Comparison of ENCODE assay signal across 8 mouse cellular contexts in the genomic region with DNA sequence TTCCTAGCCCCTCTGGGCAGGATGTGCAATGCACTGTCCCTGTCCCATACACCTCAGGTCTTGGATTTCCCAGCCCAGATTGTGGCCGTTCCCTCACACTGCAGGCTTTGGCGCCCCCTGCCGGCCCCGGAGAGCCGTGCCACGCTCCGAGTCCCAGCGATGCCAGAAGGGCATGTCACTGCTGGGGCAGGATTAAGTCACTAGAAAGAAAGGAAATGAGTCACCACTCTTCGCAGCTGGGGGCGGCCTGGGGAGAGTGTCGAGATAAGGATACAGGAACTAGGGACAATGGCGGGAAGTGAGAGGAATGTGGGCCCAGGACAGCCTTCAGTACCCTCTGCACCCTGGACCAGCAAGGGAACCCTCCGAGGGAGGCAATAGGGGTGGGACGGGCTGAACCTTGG. TPM values are rescaled to one million over a fixed set of nuclear protein-coding genes. Genes with fewer than 3 reads are reported as not detected.
DNase-seq lines count a peak whose midpoint lies in the region; ATAC-seq and TF ChIP-seq lines count a peak whose summit lies in the region.

No protein-coding gene starts in this region.

- no peak overlapping the region for H3K4me2 ChIP-seq in heart, embryonic 12.5 days
- H3K4me2 ChIP-seq in kidney, postnatal 0 days (ENCODE audit: low read length): no peak overlapping the region

- 8% methylated on average over 14 of the region's 14 CpGs for WGBS in heart, embryonic 12.5 days
- 8% methylated on average over 14 of the region's 14 CpGs for WGBS in kidney, postnatal 0 days
- 9% methylated on average over 14 of the region's 14 CpGs for WGBS in liver, adult 2 months

- H3K36me3 ChIP-seq in heart, embryonic 12.5 days: no peaks in the 10 kb centered on the region
- no peaks in the 10 kb centered on the region for H3K36me3 ChIP-seq in kidney, postnatal 0 days (ENCODE audit: insufficient read depth, low read length)
- H3K36me3 ChIP-seq in liver, adult 2 months (ENCODE audit: control insufficient read depth, insufficient read depth, low read length): no peaks in the 10 kb centered on the region

- H3K27me3 ChIP-seq in heart, embryonic 12.5 days (replicated peaks): no peaks in the 10 kb centered on the region
- H3K27me3 ChIP-seq in kidney, postnatal 0 days (ENCODE audit: insufficient read depth, low read length): no peaks in the 10 kb centered on the region
- H3K27me3 ChIP-seq in liver, adult 2 months (ENCODE audit: control insufficient read depth, insufficient read depth, low read length): no peaks in the 10 kb centered on the region

- no peak overlapping the region for H3K4me3 ChIP-seq in bone marrow macrophage, adult 2 months (ENCODE audit: insufficient read depth, low read length)
- no peak overlapping the region for H3K4me3 ChIP-seq in embryonic fibroblast, embryonic 13.5 days (ENCODE audit: insufficient read depth, low read length)
- H3K4me3 ChIP-seq in heart, embryonic 12.5 days: no peak overlapping the region
- no peak overlapping the region for H3K4me3 ChIP-seq in kidney, postnatal 0 days (replicated peaks; ENCODE audit: low read depth, low read length)
- no peak overlapping the region for H3K4me3 ChIP-seq in liver, adult 2 months (ENCODE audit: insufficient read depth, low read depth, low read length)

- DNase-seq in B cell, adult 2 months: peak; percentile 95
- DNase-seq in kidney, postnatal 0 days (ENCODE audit: low spot score): peak; percentile 95
- DNase-seq in liver, adult 2 months (ENCODE audit: extremely low read depth, low read depth, low spot score): peak; percentile 40
- peak; percentile 75 to 78 for DNase-seq in spleen, postnatal 36 days (ENCODE audit: low spot score in 2 of 2)

- H3K9ac ChIP-seq in heart, embryonic 12.5 days: 0 out of 2 replicates have a peak overlapping the region, but pooled peaks have one; percentile 4
- H3K9ac ChIP-seq in kidney, postnatal 0 days (ENCODE audit: low read depth, low read length): no peak overlapping the region
- H3K9ac ChIP-seq in liver, adult 2 months (ENCODE audit: low read depth, low read length): no peak overlapping the region

- peak; percentile 84 for TF ChIP-seq CTCF in bone marrow macrophage, adult 2 months (IDR thresholded peaks at IDR 0.05; ENCODE audit: low read depth, low read length)
- peak; percentile 93 for TF ChIP-seq CTCF in embryonic fibroblast, embryonic 13.5 days (IDR thresholded peaks at IDR 0.05; ENCODE audit: borderline replicate concordance, insufficient read depth, low read length)
- TF ChIP-seq CTCF in kidney, postnatal 0 days (IDR thresholded peaks at IDR 0.05; ENCODE audit: low read depth): peak; percentile 100
- peak; percentile 95 for TF ChIP-seq CTCF in liver, adult 2 months (IDR thresholded peaks at IDR 0.05; ENCODE audit: low read depth, low read length)

- peaks cover 25% of the 10 kb centered on the region for H3K4me1 ChIP-seq in bone marrow macrophage, adult 2 months (ENCODE audit: control insufficient read depth, insufficient read depth, low read length)
- no peaks in the 10 kb centered on the region; the same call in 1 of the 2 replicates for H3K4me1 ChIP-seq in embryonic fibroblast, embryonic 13.5 days (ENCODE audit: control insufficient read depth, insufficient read depth, low read length)
- peaks cover 13% of the 10 kb centered on the region for H3K4me1 ChIP-seq in heart, embryonic 12.5 days (replicated peaks)
- H3K4me1 ChIP-seq in kidney, postnatal 0 days (replicated peaks; ENCODE audit: insufficient read depth, low read length): no peaks in the 10 kb centered on the region
- H3K4me1 ChIP-seq in liver, adult 2 months (ENCODE audit: control insufficient read depth, insufficient read depth, low read length): no peaks in the 10 kb centered on the region

- H3K27ac ChIP-seq in bone marrow macrophage, adult 2 months (ENCODE audit: insufficient read depth, low read depth, low read length): no peak overlapping the region
- 0 out of 2 replicates have a peak overlapping the region, but pooled peaks have one; percentile 10 for H3K27ac ChIP-seq in embryonic fibroblast, embryonic 13.5 days (ENCODE audit: insufficient read depth, low read length)
- peak overlapping the region; percentile 53 for H3K27ac ChIP-seq in heart, embryonic 12.5 days (ENCODE audit: poor library complexity, severe bottlenecking)
- H3K27ac ChIP-seq in kidney, postnatal 0 days: peak overlapping the region; percentile 60; the same call in 1 of the 2 replicates
- H3K27ac ChIP-seq in liver, adult 2 months (replicated peaks; ENCODE audit: insufficient read depth, low read depth, low read length): no peak overlapping the region; the same call in 1 of the 2 replicates

- no peaks in the 10 kb centered on the region for H3K79me2 ChIP-seq in liver, adult 2 months (ENCODE audit: control insufficient read depth, insufficient read depth, low read length)

- TF ChIP-seq POLR2A in bone marrow macrophage, adult 2 months (IDR thresholded peaks at IDR 0.05; ENCODE audit: borderline replicate concordance, low read depth, low read length): no peak
- TF ChIP-seq POLR2A in embryonic fibroblast, embryonic 13.5 days (IDR thresholded peaks at IDR 0.05; ENCODE audit: low read depth, low read length): no peak
- TF ChIP-seq POLR2A in liver, adult 2 months (IDR thresholded peaks at IDR 0.05; ENCODE audit: extremely low read depth, insufficient read depth, low read length): no peak

- ATAC-seq in heart, embryonic 12.5 days (ENCODE audit: insufficient number of reproducible peaks, low FRiP score): peak; percentile 88
- peak; percentile 87 for ATAC-seq in kidney, postnatal 0 days (replicated peaks; ENCODE audit: low FRiP score, low read depth)
- peak; percentile 90 for ATAC-seq in monocyte, adult 5-6 weeks (replicated peaks; ENCODE audit: insufficient number of reproducible peaks, low FRiP score, low TSS enrichment, poor library complexity, severe bottlenecking)

- peaks cover 3% of the 10 kb centered on the region; the same call in 1 of the 2 replicates for H3K9me3 ChIP-seq in heart, embryonic 12.5 days (replicated peaks)
- no peaks in the 10 kb centered on the region for H3K9me3 ChIP-seq in kidney, postnatal 0 days (replicated peaks; ENCODE audit: low read length)

RNA-seq across cellular contexts. Expression of a gene that starts 40.5 kb away (rescaled TPM):
- 181 and 218 TPM in 2 replicates for polyA plus RNA-seq in bone marrow macrophage, adult 2 months (2012; ENCODE audit: insufficient read depth, insufficient read length, missing spikeins)
- 227 and 261 TPM in 2 replicates for polyA plus RNA-seq in embryonic fibroblast, embryonic 13.5 days (2011; ENCODE audit: insufficient read length, low read depth, missing spikeins)
- polyA plus RNA-seq in heart, embryonic 12.5 days (2016; fragmentation: Nextera tagmentation; extraction: Ambion mirVana): 222 and 233 TPM in 2 replicates
- polyA plus RNA-seq in kidney, postnatal 0 days (2015; fragmentation: Nextera tagmentation; extraction: Ambion mirVana): 265 and 274 TPM in 2 replicates
- total RNA-seq in liver, adult 2 months (2014; rRNA removed): 20.6 and 29.9 TPM in 2 replicates
- 20.2 and 23.4 TPM in 2 replicates for polyA plus RNA-seq in liver, adult 2 months (2012; rRNA removed)
- total RNA-seq in monocyte, adult 5-6 weeks (2017): 274 to 316 TPM (median 277 TPM) in 3 replicates

Comparison
In these comparisons a context has a peak if more than half of its experiments do, and no peak if none do; other contexts are left out.
1. DNase-seq: peak in every context shown above with its lines; median percentile 95 in B cell, adult 2 months; 95 in kidney, postnatal 0 days; 76 in spleen, postnatal 36 days; 40 in liver, adult 2 months.
2. H3K27ac ChIP-seq: peak in embryonic fibroblast, embryonic 13.5 days (single experiment), heart, embryonic 12.5 days (single experiment) and kidney, postnatal 0 days (single experiment); none in bone marrow macrophage, adult 2 months (single experiment) and liver, adult 2 months (single experiment).
3. Peak in every context shown above with its lines, with median percentiles within 50 percentile points of each other: CTCF ChIP-seq and ATAC-seq.